Mouse (Mus musculus): ENCODE results near the gene Mrps21. TPM values are rescaled to one million over a fixed set of nuclear protein-coding genes. Genes with fewer than 3 reads are reported as not detected.
A peak's percentile ranks its signal among the peaks of the same experiment; 100 is the strongest.

Gene Mrps21
- polyA plus RNA-seq, 1 experiment from 2014 or later = 277 TPM

DNA sequence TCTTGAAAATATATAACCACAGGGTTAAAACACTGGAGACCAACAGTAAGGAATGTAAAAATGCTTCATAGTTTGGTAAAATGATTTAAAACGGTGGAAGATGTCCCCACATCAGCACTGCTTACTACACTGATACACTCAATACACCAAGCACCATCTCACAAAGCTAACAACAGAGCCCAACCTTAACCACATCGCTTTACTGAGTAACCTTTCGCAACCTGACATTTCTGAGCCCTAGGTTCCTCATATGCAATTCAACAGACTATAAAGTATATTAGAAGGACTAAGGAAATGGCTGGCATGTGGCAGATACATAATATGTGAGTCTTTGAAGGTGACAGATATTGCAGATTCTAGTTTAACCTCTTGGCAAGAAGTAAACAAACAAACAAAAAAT lies 54.6 kb downstream of the Mrps21 start:
- ATAC-seq (ENCODE audit: low read depth) = no peak
- WGBS = 92% methylated on average over 3 of the region's 3 CpGs
- Histone ChIP-seq H3K27ac (ENCODE audit: low read depth, low read length) (no peak overlapping the region), H3K4me1 (ENCODE audit: control insufficient read depth, insufficient read depth, low read length) (peaks cover 14% of the 10 kb centered on the region), H3K4me3 (ENCODE audit: low read depth, low read length) (peak overlapping the region; percentile 10; the same call in 1 of the 2 replicates), H3K27me3 (ENCODE audit: control insufficient read depth, insufficient read depth, low read length) (no peaks in the 10 kb centered on the region), H3K9ac (replicated peaks; ENCODE audit: low read depth, low read length) (no peak overlapping the region), H3K36me3 (ENCODE audit: control insufficient read depth, insufficient read depth, low read length) (no peaks in the 10 kb centered on the region), H3K4me2 (ENCODE audit: low read depth, low read length) (peak overlapping the region; percentile 68; the same call in 1 of the 2 replicates), H3K9me3 (ENCODE audit: control insufficient read depth, low read length) (no peaks in the 10 kb centered on the region)

Other genes starting within 250 kb of the Mrps21 start
- gene Ensa, start 246.5 kb downstream of the Mrps21 start, polyA plus RNA-seq (2014; fragmentation: Nextera tagmentation; extraction: Ambion mirVana) = 94.2 and 101 TPM in 2 replicates
- gene Mcl1, start 212.7 kb downstream of the Mrps21 start, polyA plus RNA-seq (2014; fragmentation: Nextera tagmentation; extraction: Ambion mirVana) = 49.0 and 65.6 TPM in 2 replicates
- gene Adamtsl4, start 183.6 kb downstream of the Mrps21 start, polyA plus RNA-seq (2014; fragmentation: Nextera tagmentation; extraction: Ambion mirVana) = 0.88 and 1.1 TPM in 2 replicates
- 7.7 and 11.3 TPM in 2 replicates for gene Ecm1, start 131.9 kb downstream of the Mrps21 start, polyA plus RNA-seq (2014; fragmentation: Nextera tagmentation; extraction: Ambion mirVana)
- gene Tars2, start 111.3 kb downstream of the Mrps21 start, polyA plus RNA-seq (2014; fragmentation: Nextera tagmentation; extraction: Ambion mirVana) = 47.4 and 47.5 TPM in 2 replicates
- gene Rprd2, start 52.7 kb downstream of the Mrps21 start, polyA plus RNA-seq (2014; fragmentation: Nextera tagmentation; extraction: Ambion mirVana) = 23.2 and 27.5 TPM in 2 replicates
- gene Prpf3, start 15.6 kb downstream of the Mrps21 start, polyA plus RNA-seq (2014; fragmentation: Nextera tagmentation; extraction: Ambion mirVana) = 29.6 and 38.5 TPM in 2 replicates
- gene Ciart, start 10.7 kb upstream of the Mrps21 start, polyA plus RNA-seq (2014; fragmentation: Nextera tagmentation; extraction: Ambion mirVana) = 3.3 and 4.6 TPM in 2 replicates
- 12.3 and 25.0 TPM in 2 replicates for gene BC028528, start 20.5 kb upstream of the Mrps21 start, polyA plus RNA-seq (2014; fragmentation: Nextera tagmentation; extraction: Ambion mirVana)
- 27.3 and 35.4 TPM in 2 replicates for gene Aph1a, start 22.4 kb upstream of the Mrps21 start, polyA plus RNA-seq (2014; fragmentation: Nextera tagmentation; extraction: Ambion mirVana)
- 0.12 and 0.89 TPM in 2 replicates for gene Car14, start 33.2 kb upstream of the Mrps21 start, polyA plus RNA-seq (2014; fragmentation: Nextera tagmentation; extraction: Ambion mirVana)
- gene Anp32e, start 57.7 kb upstream of the Mrps21 start, polyA plus RNA-seq (2014; fragmentation: Nextera tagmentation; extraction: Ambion mirVana) = 36.5 and 55.8 TPM in 2 replicates
- 45.5 and 49.2 TPM in 2 replicates for gene Plekho1, start 124.5 kb upstream of the Mrps21 start, polyA plus RNA-seq (2014; fragmentation: Nextera tagmentation; extraction: Ambion mirVana)
- 45.6 and 51.0 TPM in 2 replicates for gene Vps45, start 186.9 kb upstream of the Mrps21 start, polyA plus RNA-seq (2014; fragmentation: Nextera tagmentation; extraction: Ambion mirVana)
- 4.6 and 8.3 TPM in 2 replicates for gene Otud7b, start 233.0 kb upstream of the Mrps21 start, polyA plus RNA-seq (2014; fragmentation: Nextera tagmentation; extraction: Ambion mirVana)